Mouse (Mus musculus) midbrain, postnatal 0 days (tissue): ENCODE data around the gene Tk1. TPM values are rescaled to one million over a fixed set of nuclear protein-coding genes. Genes with fewer than 3 reads are reported as not detected.

Experiments
- ATAC-seq: fragments of 200-750 bp; cut with Nextera tagmentation; 2 replicates; pipeline ENCODE4 v1.8.0; 2017; ENCODE audit warnings: moderate number of reproducible peaks, mild to moderate bottlenecking, moderate TSS enrichment, moderate library complexity; ENCODE audit not compliant: low FRiP score
- DNase-seq: peaks from one replicate; pipeline ENCODE4 v3.0.0-alpha.2; 2015; ENCODE audit warnings: low spot score
- H3K27ac ChIP-seq: fragments of 300-500 bp; sonication (generic); 2 replicates; pipeline ENCODE4 v1.5.1; 2014; ENCODE audit warnings: low read depth, mild to moderate bottlenecking, low read length, mixed read lengths
- H3K27me3 ChIP-seq: fragments of 300-500 bp; sonication (generic); 2 replicates; pipeline ENCODE4 v1.6.1; 2014; ENCODE audit warnings: low read length, control low read depth, mixed read lengths; ENCODE audit not compliant: insufficient read depth
- H3K36me3 ChIP-seq: fragments of 300-500 bp; sonication (generic); 2 replicates; pipeline ENCODE4 v1.6.1; 2014; ENCODE audit warnings: low read length, control low read depth, mixed read lengths; ENCODE audit not compliant: insufficient read depth
- H3K4me1 ChIP-seq: fragments of 300-500 bp; sonication (generic); 2 replicates; pipeline ENCODE4 v1.6.1; 2014; ENCODE audit warnings: mild to moderate bottlenecking, control low read depth, antibody characterized with exemption, low read length, mixed read lengths; ENCODE audit not compliant: insufficient read depth
- H3K4me2 ChIP-seq: fragments of 300-500 bp; sonication (generic); 2 replicates; pipeline ENCODE4 v1.6.1; 2014; ENCODE audit warnings: low read depth, mild to moderate bottlenecking, low read length, mixed read lengths; ENCODE audit not compliant: poor library complexity, severe bottlenecking
- H3K4me3 ChIP-seq: fragments of 300-500 bp; sonication (generic); 2 replicates; pipeline ENCODE4 v1.5.1; 2014; ENCODE audit warnings: low read depth, mild to moderate bottlenecking, low read length, moderate library complexity
- H3K9ac ChIP-seq: fragments of 300-500 bp; sonication (generic); replicated peaks from 2 replicates; pipeline ENCODE4 v1.6.1; 2014; ENCODE audit warnings: mild to moderate bottlenecking, low read length, moderate library complexity, mixed read lengths; ENCODE audit not compliant: poor library complexity, severe bottlenecking
- H3K9me3 ChIP-seq: fragments of 300-500 bp; sonication (generic); 2 replicates; pipeline ENCODE4 v1.6.1; 2016; ENCODE audit warnings: low read length, control low read depth
- CTCF ChIP-seq: IDR thresholded peaks from 2 replicates; pipeline ENCODE4 v1.5.1; 2016; ENCODE audit warnings: antibody characterized with exemption, mild to moderate bottlenecking
- WGBS: fragments of 180-500 bp; shearing (Covaris S2); extraction: QIAGEN DNeasy Blood & Tissue Kit; methylation state at CpG from one replicate; pipeline ENCODE4 v1.1.7; 2014; 5-methylcytosine and 5-hydroxymethylcytosine counted together
- polyA plus RNA-seq: library from polyadenylated mRNA; unstranded; fragments of >200 nt; fragmentation: Nextera tagmentation; extraction: Ambion mirVana; gene quantifications from 2 replicates; pipeline ENCODE4 v1.2.1, GENCODE M21; 2015
- total RNA-seq: library from RNA; depleted of rRNA; stranded (reverse); fragments of >200 nt; gene quantifications from 2 replicates; pipeline ENCODE4 v1.2.3, GENCODE M21; 2014

Gene Tk1
- total and polyA plus RNA-seq, 2 experiments from 2014 or later = 6.5 to 8.8 TPM

GRCm38 (mm10) chr11:117832086-117832969 lies 6.4 kb upstream of the Tk1 start:
- Histone ChIP-seq H3K27ac (peak overlapping the region; percentile 51; the same call in 1 of the 2 replicates), H3K36me3 (no peaks in the 10 kb centered on the region), H3K4me1 (no peaks in the 10 kb centered on the region), H3K27me3 (no peaks in the 10 kb centered on the region), H3K4me3 (peak overlapping the region; percentile 27), H3K9ac (0 out of 2 replicates have a peak overlapping the region, but pooled peaks have one; percentile 14), H3K9me3 (no peaks in the 10 kb centered on the region), H3K4me2 (peak overlapping the region; percentile 42)
- ATAC-seq = peak; percentile 75
- TF ChIP-seq CTCF = peak; percentile 78
- 20% methylated on average over 28 of the region's 28 CpGs for WGBS
- DNase-seq = peak; percentile 70

GRCm38 (mm10) chr11:117830401-117830800 lies 4.5 kb upstream of the Tk1 start:
- no peaks in the 10 kb centered on the region for H3K27me3 ChIP-seq
- WGBS = 74% methylated on average over 9 of the region's 9 CpGs
- H3K4me1 ChIP-seq = 0 out of 2 replicates have a peak, but pooled peaks cover under 1% of the 10 kb centered on the region
- ATAC-seq = no peak
- no peaks in the 10 kb centered on the region for H3K36me3 ChIP-seq
- H3K4me3 ChIP-seq = no peak overlapping the region
- H3K9me3 ChIP-seq = no peaks in the 10 kb centered on the region
- no peak for DNase-seq
- H3K27ac ChIP-seq = no peak overlapping the region
- H3K9ac ChIP-seq = no peak overlapping the region
- no peak for TF ChIP-seq CTCF
- no peak overlapping the region for H3K4me2 ChIP-seq

GRCm38 (mm10) chr11:117829671-117830215 lies 3.9 kb upstream of the Tk1 start:
- Histone ChIP-seq H3K27me3 (no peaks in the 10 kb centered on the region), H3K27ac (no peak overlapping the region), H3K4me3 (no peak overlapping the region), H3K4me1 (0 out of 2 replicates have a peak, but pooled peaks cover 4% of the 10 kb centered on the region), H3K36me3 (no peaks in the 10 kb centered on the region), H3K9ac (no peak overlapping the region), H3K9me3 (no peaks in the 10 kb centered on the region), H3K4me2 (no peak overlapping the region)
- no peak for ATAC-seq
- TF ChIP-seq CTCF = no peak
- 77% methylated on average over 2 of the region's 2 CpGs for whole genome bisulfite sequencing
- no peak for DNase-seq

- Histone ChIP-seq H3K27ac (no peak overlapping the region), H3K4me3 (no peak overlapping the region), H3K27me3 (no peaks in the 10 kb centered on the region), H3K4me1 (0 out of 2 replicates have a peak, but pooled peaks cover 4% of the 10 kb centered on the region), H3K9ac (no peak overlapping the region), H3K4me2 (no peak overlapping the region), H3K9me3 (no peaks in the 10 kb centered on the region), H3K36me3 (no peaks in the 10 kb centered on the region)
- no peak for TF ChIP-seq CTCF
- ATAC-seq = no peak
- WGBS = 50% methylated on average over 9 of the region's 9 CpGs
- DNase-seq = peak; percentile 64
Observed at GRCm38 (mm10) chr11:117828888-117829604, 3.2 kb upstream of the Tk1 start.

GRCm38 (mm10) chr11:117828149-117828887 lies 2.4 kb upstream of the Tk1 start:
- Histone ChIP-seq H3K4me1 (0 out of 2 replicates have a peak, but pooled peaks cover 4% of the 10 kb centered on the region), H3K27me3 (no peaks in the 10 kb centered on the region), H3K9ac (no peak overlapping the region), H3K4me3 (no peak overlapping the region), H3K4me2 (no peak overlapping the region), H3K27ac (no peak overlapping the region), H3K9me3 (no peaks in the 10 kb centered on the region), H3K36me3 (no peaks in the 10 kb centered on the region)
- DNase-seq = no peak
- 70% methylated on average over 18 of the region's 18 CpGs for WGBS
- no peak for TF ChIP-seq CTCF
- no peak for ATAC-seq
